In genomic region chr3:96160803-96161516, GRCm38 (mm10) we compare ENCODE assay signal across 8 mouse cellular contexts. TPM values are rescaled to one million over a fixed set of nuclear protein-coding genes. Genes with fewer than 3 reads are reported as not detected.
DNase-seq lines count a peak whose midpoint lies in the region; ATAC-seq lines count a peak whose summit lies in the region.

No protein-coding gene starts in this region.

- peak overlapping the region; percentile 60 for H3K9ac ChIP-seq in embryonic facial prominence, embryonic 14.5 days (ENCODE audit: low read depth, low read length)

- peak; percentile 88 to 94 for DNase-seq in adrenal gland, adult (ENCODE audit: inconsistent age in 2 of 2, low spot score in 1 of 2)
- no peak for DNase-seq in adrenal gland, postnatal 4 days (ENCODE audit: low spot score in 2 of 2)
- peak; percentile 91 for DNase-seq in embryonic facial prominence, embryonic 14.5 days (ENCODE audit: low spot score)
- DNase-seq in heart, postnatal 25 days (ENCODE audit: low spot score) = peak; percentile 37
- peak; percentile 88 for DNase-seq in large intestine, adult 2 months (ENCODE audit: low read depth, low spot score)
- peak; percentile 54 to 61 for DNase-seq in lung, postnatal 4 days
- DNase-seq in urinary bladder, postnatal 14 days (ENCODE audit: low spot score) = peak; percentile 81

- no peaks in the 10 kb centered on the region for H3K27me3 ChIP-seq in embryonic facial prominence, embryonic 14.5 days (replicated peaks; ENCODE audit: control insufficient read depth, insufficient read depth, low read length)

- H3K9me3 ChIP-seq in embryonic facial prominence, embryonic 14.5 days (ENCODE audit: control insufficient read depth, low read length) = no peaks in the 10 kb centered on the region

- 3% methylated on average over 12 of the region's 12 CpGs for WGBS in embryonic facial prominence, embryonic 14.5 days
- WGBS in large intestine, adult 2 months = under 1% methylated on average over 12 of the region's 12 CpGs

- peak overlapping the region; percentile 74 for H3K4me2 ChIP-seq in embryonic facial prominence, embryonic 14.5 days (ENCODE audit: low read depth, low read length)

- H3K4me3 ChIP-seq in embryonic facial prominence, embryonic 14.5 days (ENCODE audit: low read depth, low read length) = peak overlapping the region; percentile 46

- H3K4me1 ChIP-seq in embryonic facial prominence, embryonic 14.5 days (ENCODE audit: control insufficient read depth, insufficient read depth, low read length) = peaks cover 11% of the 10 kb centered on the region

- peak; percentile 62 for ATAC-seq in activated CD4-positive, CD25-positive, alpha-beta regulatory T cell, adult 4 months
- ATAC-seq in embryonic facial prominence, embryonic 14.5 days (ENCODE audit: low read depth) = peak; percentile 86

- peak overlapping the region; percentile 81 for H3K27ac ChIP-seq in embryonic facial prominence, embryonic 14.5 days (replicated peaks; ENCODE audit: low read depth, low read length)

- intact Hi-C loops in heart, postnatal 25 days (cut with DNase I) = no loop called here

- peaks cover 5% of the 10 kb centered on the region; the same call in 1 of the 2 replicates for H3K36me3 ChIP-seq in embryonic facial prominence, embryonic 14.5 days (ENCODE audit: control insufficient read depth, insufficient read depth, low read length)

RNA-seq across cellular contexts. Expression of gene Mtmr11, which starts 0.8 kb away (rescaled TPM):
- total RNA-seq in adrenal gland, postnatal 4 days (2021) = 10 to 100 TPM; 15.0 to 22.2 TPM
- polyA plus RNA-seq in activated CD4-positive, CD25-positive, alpha-beta regulatory T cell, adult 4 months (2017; shearing (Covaris generic)) = 1 to 10 TPM in 1 of 2 experiments, under 1 TPM in 1; 0.62 to 2.0 TPM
- 19.7 and 24.6 TPM in 2 replicates for polyA plus RNA-seq in embryonic facial prominence, embryonic 14.5 days (2014; fragmentation: Nextera tagmentation; extraction: Ambion mirVana)
- 1 to 10 TPM; 3.2 TPM for total RNA-seq in heart, postnatal 25 days (2021)
- 60.8 and 66.6 TPM in 2 replicates for polyA plus RNA-seq in large intestine, adult 2 months (2012; rRNA removed)

RNA-seq across cellular contexts. Expression of gene Sf3b4, which starts 11.2 kb away (rescaled TPM):
- 10 to 100 TPM; 68.9 to 76.8 TPM for total RNA-seq in adrenal gland, postnatal 4 days (2021)
- 10 to 100 TPM; 65.6 to 75.0 TPM for polyA plus RNA-seq in activated CD4-positive, CD25-positive, alpha-beta regulatory T cell, adult 4 months (2017; shearing (Covaris generic))
- polyA plus RNA-seq in embryonic facial prominence, embryonic 14.5 days (2014; fragmentation: Nextera tagmentation; extraction: Ambion mirVana) = 152 and 158 TPM in 2 replicates
- total RNA-seq in heart, postnatal 25 days (2021) = 10 to 100 TPM; 16.9 to 17.2 TPM
- polyA plus RNA-seq in large intestine, adult 2 months (2012; rRNA removed) = 48.8 and 56.1 TPM in 2 replicates

RNA-seq across cellular contexts. Expression of gene Sv2a, which starts 20.0 kb away (rescaled TPM):
- total RNA-seq in adrenal gland, postnatal 4 days (2021) = 10 to 100 TPM; 18.1 to 24.7 TPM
- 1 to 10 TPM in 1 of 2 experiments, under 1 TPM in 1; 0.83 to 1.9 TPM for polyA plus RNA-seq in activated CD4-positive, CD25-positive, alpha-beta regulatory T cell, adult 4 months (2017; shearing (Covaris generic))
- polyA plus RNA-seq in embryonic facial prominence, embryonic 14.5 days (2014; fragmentation: Nextera tagmentation; extraction: Ambion mirVana) = 4.4 and 6.1 TPM in 2 replicates
- 1 to 10 TPM; 5.0 to 6.5 TPM for total RNA-seq in heart, postnatal 25 days (2021)
- polyA plus RNA-seq in large intestine, adult 2 months (2012; rRNA removed) = 2.0 TPM in 2 replicates

RNA-seq across cellular contexts. Expression of gene Otud7b, which starts 56.6 kb away (rescaled TPM):
- 10 to 100 TPM; 35.4 to 43.6 TPM for total RNA-seq in adrenal gland, postnatal 4 days (2021)
- 10 to 100 TPM in 1 of 2 experiments, 1 to 10 TPM in 1; 8.0 to 12.0 TPM for polyA plus RNA-seq in activated CD4-positive, CD25-positive, alpha-beta regulatory T cell, adult 4 months (2017; shearing (Covaris generic))
- polyA plus RNA-seq in embryonic facial prominence, embryonic 14.5 days (2014; fragmentation: Nextera tagmentation; extraction: Ambion mirVana) = 17.6 and 20.0 TPM in 2 replicates
- total RNA-seq in heart, postnatal 25 days (2021) = 10 to 100 TPM; 52.2 to 54.5 TPM
- 5.7 and 8.9 TPM in 2 replicates for polyA plus RNA-seq in large intestine, adult 2 months (2012; rRNA removed)

RNA-seq across cellular contexts. Expression of gene Bola1, which starts 58.5 kb away (rescaled TPM):
- 10 to 100 TPM; 30.6 to 33.1 TPM for total RNA-seq in adrenal gland, postnatal 4 days (2021)
- polyA plus RNA-seq in activated CD4-positive, CD25-positive, alpha-beta regulatory T cell, adult 4 months (2017; shearing (Covaris generic)) = 10 to 100 TPM; 31.4 to 31.8 TPM
- polyA plus RNA-seq in embryonic facial prominence, embryonic 14.5 days (2014; fragmentation: Nextera tagmentation; extraction: Ambion mirVana) = 47.5 and 55.7 TPM in 2 replicates
- total RNA-seq in heart, postnatal 25 days (2021) = 10 to 100 TPM; 19.3 to 22.2 TPM
- 45.2 and 47.6 TPM in 2 replicates for polyA plus RNA-seq in large intestine, adult 2 months (2012; rRNA removed)

Comparison
In these comparisons a context has a peak if more than half of its experiments do, and no peak if none do; other contexts are left out.
1. DNase-seq: peak in adrenal gland, adult (2 of 2), embryonic facial prominence, embryonic 14.5 days (single experiment), heart, postnatal 25 days (single experiment), large intestine, adult 2 months (single experiment), lung, postnatal 4 days (2 of 2) and urinary bladder, postnatal 14 days (single experiment); none in adrenal gland, postnatal 4 days (0 of 2).